Mouse (Mus musculus) embryonic facial prominence, embryonic 14.5 days (tissue): Measurements from ENCODE around the gene Cdhr3. TPM values are rescaled to one million over a fixed set of nuclear protein-coding genes. Genes with fewer than 3 reads are reported as not detected.

Source experiments
- ATAC-seq: fragments of 200-750 bp; cut with Nextera tagmentation; 2 replicates; pipeline ENCODE4 v1.8.0; 2017; ENCODE audit warnings: low read depth, moderate number of reproducible peaks, moderate TSS enrichment
- DNase-seq: peaks from one replicate; pipeline ENCODE4 v3.0.0-alpha.2; 2015; ENCODE audit warnings: low spot score
- H3K27ac ChIP-seq: fragments of 300-500 bp; sonication (generic); replicated peaks from 2 replicates; pipeline ENCODE4 v1.5.1; 2014; ENCODE audit warnings: low read depth, mild to moderate bottlenecking, low read length, moderate library complexity
- H3K27me3 ChIP-seq: fragments of 300-500 bp; sonication (generic); replicated peaks from 2 replicates; pipeline ENCODE4 v1.6.1; 2014; ENCODE audit warnings: low read length; ENCODE audit not compliant: control insufficient read depth, insufficient read depth
- H3K36me3 ChIP-seq: fragments of 300-500 bp; sonication (generic); 2 replicates; pipeline ENCODE4 v1.6.1; 2014; ENCODE audit warnings: low read length, mixed read lengths; ENCODE audit not compliant: control insufficient read depth, insufficient read depth
- H3K4me1 ChIP-seq: fragments of 300-500 bp; sonication (generic); 2 replicates; pipeline ENCODE4 v1.6.1; 2014; ENCODE audit warnings: antibody characterized with exemption, low read length; ENCODE audit not compliant: control insufficient read depth, insufficient read depth
- H3K4me2 ChIP-seq: fragments of 300-500 bp; sonication (generic); 2 replicates; pipeline ENCODE4 v1.6.1; 2014; ENCODE audit warnings: low read depth, mild to moderate bottlenecking, low read length, moderate library complexity, mixed read lengths
- H3K4me3 ChIP-seq: fragments of 300-500 bp; sonication (generic); 2 replicates; pipeline ENCODE4 v1.5.1; 2014; ENCODE audit warnings: low read depth, mild to moderate bottlenecking, low read length
- H3K9ac ChIP-seq: fragments of 300-500 bp; sonication (generic); 2 replicates; pipeline ENCODE4 v1.6.1; 2014; ENCODE audit warnings: low read depth, mild to moderate bottlenecking, low read length, moderate library complexity, mixed read lengths
- H3K9me3 ChIP-seq: fragments of 300-500 bp; sonication (generic); 2 replicates; pipeline ENCODE4 v1.6.1; 2016; ENCODE audit warnings: low read length; ENCODE audit not compliant: control insufficient read depth
- WGBS: fragments of 180-500 bp; shearing (Covaris S2); extraction: QIAGEN DNeasy Blood & Tissue Kit; methylation state at CpG from one replicate; pipeline ENCODE4 v1.1.7; 2014; 5-methylcytosine and 5-hydroxymethylcytosine counted together
- polyA plus RNA-seq: library from polyadenylated mRNA; unstranded; fragments of >200 nt; fragmentation: Nextera tagmentation; extraction: Ambion mirVana; gene quantifications from 2 replicates; pipeline ENCODE4 v1.2.1, GENCODE M21; 2014

Cdhr3 gene
- polyA plus RNA-seq, 1 experiment from 2014 or later = 1.6 TPM

DNA sequence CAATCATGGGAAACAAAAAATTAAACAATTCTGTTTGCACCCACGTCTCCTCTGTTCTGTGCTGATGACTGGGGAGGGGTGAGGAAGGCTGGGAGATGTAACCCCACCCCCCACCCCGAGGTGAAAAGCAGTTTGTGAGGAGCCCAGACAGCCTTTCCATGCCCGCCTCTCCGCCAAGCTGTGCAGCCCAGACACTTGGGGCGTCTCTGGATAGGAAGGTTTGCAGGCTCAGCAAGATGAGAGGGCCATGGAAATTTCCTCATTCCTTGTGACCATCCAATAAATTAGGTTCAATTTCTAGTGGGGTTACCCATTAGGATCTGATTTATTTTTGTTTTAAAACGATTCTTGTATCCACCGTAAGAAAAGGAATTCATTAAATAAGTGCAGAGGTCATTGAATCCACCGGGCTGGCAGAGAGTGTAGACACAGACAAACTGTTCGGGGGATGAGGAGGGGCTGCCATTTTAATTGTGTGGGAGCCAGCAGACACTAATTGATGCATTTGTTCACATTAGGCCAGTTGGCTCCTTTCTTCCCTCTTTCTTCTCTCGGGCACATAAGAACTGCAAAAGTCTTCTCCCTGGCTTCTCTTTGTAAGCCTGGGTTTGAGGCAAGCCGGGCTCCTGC, 57.5 kb downstream of the Cdhr3 start:
- ATAC-seq (peak; percentile 9; the same call in 1 of the 2 replicates), DNase-seq (no peak)
- no peaks in the 10 kb centered on the region for H3K36me3 ChIP-seq
- no peak overlapping the region; the same call in 1 of the 2 replicates for H3K27ac ChIP-seq
- WGBS = 28% methylated on average over 11 of the region's 11 CpGs
- H3K27me3 ChIP-seq = 0 out of 2 replicates have a peak, but pooled peaks cover under 1% of the 10 kb centered on the region
- H3K9ac ChIP-seq = no peak overlapping the region
- H3K4me3 ChIP-seq = no peak overlapping the region
- H3K4me1 ChIP-seq = peaks cover 11% of the 10 kb centered on the region
- H3K9me3 ChIP-seq = no peaks in the 10 kb centered on the region
- H3K4me2 ChIP-seq = peak overlapping the region; percentile 36

DNA sequence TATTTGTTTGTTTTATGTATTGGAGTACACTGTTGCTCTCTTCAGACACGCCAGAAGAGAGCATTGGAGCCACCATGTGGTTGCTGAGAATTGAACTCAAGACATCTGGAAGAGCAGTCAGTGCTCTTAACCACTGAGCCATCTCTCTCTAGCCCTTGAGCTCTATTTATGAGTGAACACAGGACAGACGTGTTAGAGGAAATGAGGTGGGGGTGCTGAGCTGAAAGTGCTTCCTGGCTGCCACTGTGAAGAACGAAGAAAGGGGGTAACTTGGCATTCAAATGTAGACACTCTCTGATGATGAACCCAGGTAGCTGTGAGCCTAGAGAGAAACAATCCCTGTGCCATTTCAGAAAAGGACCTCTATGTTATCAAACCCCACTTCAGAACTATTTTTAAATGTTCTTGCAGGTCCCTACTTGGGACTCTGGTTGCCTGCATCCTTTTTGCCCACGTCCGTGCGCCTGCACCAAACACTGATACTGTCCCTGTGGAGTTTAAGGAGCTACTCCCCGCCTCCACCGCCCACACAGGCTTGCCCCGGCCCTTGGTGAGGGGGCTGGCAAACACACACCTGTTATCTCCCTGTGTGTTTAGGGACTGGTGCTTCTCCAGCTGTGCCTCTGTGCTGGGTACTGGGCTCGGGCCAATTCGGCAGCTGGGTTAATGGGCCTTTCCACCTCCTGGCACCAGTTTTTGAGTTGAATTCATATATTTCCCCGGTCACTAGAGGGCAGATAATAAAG, 58.2 kb downstream of the Cdhr3 start:
- Histone ChIP-seq H3K4me1 (peaks cover 15% of the 10 kb centered on the region), H3K9ac (no peak overlapping the region), H3K4me3 (no peak overlapping the region), H3K27me3 (0 out of 2 replicates have a peak, but pooled peaks cover 4% of the 10 kb centered on the region), H3K4me2 (no peak overlapping the region), H3K36me3 (no peaks in the 10 kb centered on the region), H3K9me3 (no peaks in the 10 kb centered on the region), H3K27ac (no peak overlapping the region)
- WGBS = 57% methylated on average over 12 of the region's 12 CpGs
- DNase-seq (peak; percentile 63), ATAC-seq (peak; percentile 42; the same call in 1 of the 2 replicates)

DNA sequence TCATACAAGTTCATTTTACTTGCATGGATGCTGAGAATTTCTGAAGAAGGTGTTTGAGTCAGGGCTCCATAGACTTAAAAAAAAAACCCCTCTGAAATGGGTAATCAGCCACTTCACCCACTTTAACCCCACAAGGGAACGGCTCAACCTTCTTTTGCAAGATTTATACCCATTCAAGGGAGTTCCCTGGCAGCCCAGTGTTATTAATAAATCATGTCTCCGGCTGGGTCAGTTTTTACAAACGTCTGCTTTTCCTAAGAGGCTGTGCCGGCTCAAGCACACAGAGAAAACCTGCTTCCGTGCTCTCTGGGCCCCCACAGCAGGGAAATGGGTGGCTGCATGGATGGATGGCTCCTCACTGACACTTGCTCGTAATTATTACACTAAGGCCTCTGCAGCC, 59.5 kb downstream of the Cdhr3 start:
- no peak for ATAC-seq
- Histone ChIP-seq H3K36me3 (no peaks in the 10 kb centered on the region), H3K27me3 (0 out of 2 replicates have a peak, but pooled peaks cover 4% of the 10 kb centered on the region), H3K9ac (no peak overlapping the region), H3K4me1 (peaks cover 20% of the 10 kb centered on the region), H3K27ac (no peak overlapping the region), H3K4me2 (no peak overlapping the region), H3K4me3 (no peak overlapping the region), H3K9me3 (no peaks in the 10 kb centered on the region)
- WGBS = 61% methylated on average over 6 of the region's 6 CpGs
- no peak for DNase-seq

DNA sequence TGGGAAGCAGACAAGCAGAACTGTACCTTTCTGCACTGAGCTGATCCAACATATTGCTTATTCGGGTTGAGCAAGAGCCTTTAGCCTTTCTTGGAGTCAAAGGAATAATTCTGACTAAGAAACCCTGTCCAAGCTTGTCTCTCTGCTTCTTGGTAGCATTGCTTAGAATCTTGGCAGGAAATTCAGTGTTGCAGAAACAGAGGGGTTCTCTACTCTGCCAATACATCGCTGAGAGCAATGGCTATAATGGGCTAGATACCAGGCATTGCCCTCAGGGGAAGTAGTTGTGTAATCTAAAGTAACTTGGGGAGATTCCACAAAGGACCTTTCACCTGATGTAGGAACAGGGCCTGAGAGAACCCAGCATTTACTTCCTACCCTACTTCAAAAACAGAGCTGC, 62.1 kb downstream of the Cdhr3 start:
- no peak for ATAC-seq
- Histone ChIP-seq H3K36me3 (no peaks in the 10 kb centered on the region), H3K4me3 (no peak overlapping the region), H3K9me3 (no peaks in the 10 kb centered on the region), H3K4me2 (no peak overlapping the region), H3K4me1 (peaks cover 28% of the 10 kb centered on the region), H3K9ac (no peak overlapping the region), H3K27ac (no peak overlapping the region; the same call in 1 of the 2 replicates), H3K27me3 (0 out of 2 replicates have a peak, but pooled peaks cover 4% of the 10 kb centered on the region)
- WGBS = 63% methylated on average over 2 of the region's 2 CpGs
- no peak for DNase-seq

DNA sequence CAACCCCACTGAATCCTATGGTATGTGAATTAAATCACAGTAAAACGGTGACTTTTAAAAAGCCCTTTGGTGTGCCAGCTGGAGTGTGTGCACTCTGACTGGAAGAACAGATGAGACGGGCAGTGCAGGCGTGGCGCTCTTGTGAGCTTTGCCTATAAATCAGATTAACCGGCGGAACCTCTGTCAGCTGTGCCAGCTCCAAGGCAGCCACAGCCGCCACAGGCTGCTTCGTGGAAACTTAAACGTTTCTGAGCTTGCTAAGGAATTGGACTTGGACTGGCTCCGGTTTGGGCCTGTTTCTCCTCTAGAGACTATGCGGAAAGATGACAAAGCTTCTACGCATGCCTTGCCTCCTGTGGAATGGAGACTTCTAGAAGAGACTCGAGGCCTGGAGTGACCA, 62.6 kb downstream of the Cdhr3 start:
- Histone ChIP-seq H3K4me1 (peaks cover 22% of the 10 kb centered on the region), H3K36me3 (no peaks in the 10 kb centered on the region), H3K9me3 (no peaks in the 10 kb centered on the region), H3K9ac (no peak overlapping the region), H3K4me3 (no peak overlapping the region), H3K27me3 (0 out of 2 replicates have a peak, but pooled peaks cover 4% of the 10 kb centered on the region), H3K4me2 (no peak overlapping the region), H3K27ac (no peak overlapping the region; the same call in 1 of the 2 replicates)
- WGBS = 64% methylated on average over 13 of the region's 13 CpGs
- peak; percentile 85 for DNase-seq
- ATAC-seq = peak; percentile 54; the same call in 1 of the 2 replicates

DNA sequence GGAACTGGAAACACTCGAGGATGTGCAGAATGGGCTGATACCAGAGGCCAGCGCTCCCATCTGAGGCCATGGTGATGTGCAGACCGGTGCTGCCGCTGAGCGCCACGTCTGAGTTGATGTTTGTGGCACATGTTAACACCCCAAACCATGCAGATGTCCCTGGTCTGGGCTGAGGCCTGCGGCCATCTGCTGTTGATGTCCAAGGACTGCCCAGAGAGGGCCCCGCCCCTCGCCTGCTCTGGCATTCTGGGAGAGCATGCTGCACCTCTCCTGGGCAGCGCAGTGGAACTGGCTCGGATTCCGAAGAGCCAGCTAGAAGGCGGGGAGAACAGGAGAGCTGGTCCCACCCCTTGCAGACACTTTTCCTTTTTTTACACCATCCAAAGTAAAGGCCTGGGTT, 64.0 kb downstream of the Cdhr3 start:
- no peak for DNase-seq
- 61% methylated on average over 13 of the region's 13 CpGs for WGBS
- Histone ChIP-seq H3K27me3 (0 out of 2 replicates have a peak, but pooled peaks cover 4% of the 10 kb centered on the region), H3K27ac (no peak overlapping the region), H3K9me3 (no peaks in the 10 kb centered on the region), H3K4me2 (no peak overlapping the region), H3K4me3 (no peak overlapping the region), H3K9ac (no peak overlapping the region), H3K4me1 (peaks cover 18% of the 10 kb centered on the region), H3K36me3 (no peaks in the 10 kb centered on the region)
- ATAC-seq = no peak

DNA sequence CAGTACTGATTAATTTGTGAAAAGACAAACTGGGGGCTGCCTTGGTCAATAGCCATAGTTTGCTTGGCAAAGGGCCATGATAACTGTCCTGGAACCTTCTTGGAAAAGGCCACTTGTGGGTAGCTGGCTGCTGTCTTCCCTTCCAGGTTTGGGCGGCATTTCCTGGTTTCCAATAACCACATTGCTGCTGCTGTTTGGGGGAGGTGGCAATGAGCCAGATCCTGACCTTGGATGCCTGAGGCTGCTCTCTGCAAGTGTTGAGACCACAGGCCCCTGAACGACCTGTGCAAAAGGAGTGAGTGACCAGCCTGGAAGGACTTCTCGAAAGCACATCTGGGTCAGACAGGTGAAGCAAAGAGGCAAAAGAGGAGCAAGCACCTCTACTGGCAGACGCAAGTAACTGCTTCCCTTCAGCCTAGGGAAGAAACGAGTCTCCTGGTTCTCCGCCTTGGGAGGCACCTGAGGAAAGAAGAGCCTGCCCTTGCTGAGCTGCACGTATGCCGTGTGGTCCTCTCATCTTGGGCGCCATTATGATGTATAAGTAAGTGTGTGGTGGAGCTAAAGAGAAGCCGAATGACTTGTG, 64.5 kb downstream of the Cdhr3 start:
- WGBS = 40% methylated on average over 10 of the region's 10 CpGs
- H3K9ac ChIP-seq = no peak overlapping the region
- H3K4me2 ChIP-seq = no peak overlapping the region
- H3K27ac ChIP-seq = no peak overlapping the region
- no peaks in the 10 kb centered on the region for H3K36me3 ChIP-seq
- no peaks in the 10 kb centered on the region for H3K9me3 ChIP-seq
- 0 out of 2 replicates have a peak, but pooled peaks cover 4% of the 10 kb centered on the region for H3K27me3 ChIP-seq
- DNase-seq (no peak), ATAC-seq (no peak)
- peaks cover 18% of the 10 kb centered on the region for H3K4me1 ChIP-seq
- H3K4me3 ChIP-seq = no peak overlapping the region

DNA sequence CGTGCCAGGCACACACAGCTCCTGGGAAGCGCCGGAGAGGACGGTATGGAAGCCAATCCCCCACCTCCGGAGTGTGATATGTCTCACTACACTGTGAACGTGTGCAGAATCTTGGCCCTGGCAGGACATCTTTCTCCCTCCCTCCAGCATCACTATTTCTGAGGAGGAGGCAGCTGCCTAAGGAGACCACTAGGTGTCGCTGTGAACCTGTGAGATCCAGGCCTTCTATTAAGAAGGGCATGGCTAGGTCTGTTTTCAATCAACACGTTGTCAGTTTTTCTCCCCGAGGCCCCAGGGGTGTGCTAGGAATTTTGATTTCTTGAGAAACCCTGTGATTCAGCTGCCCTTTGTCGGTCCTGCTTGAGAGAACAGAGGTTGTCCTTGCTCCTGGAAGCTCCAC, 65.6 kb downstream of the Cdhr3 start:
- Histone ChIP-seq H3K4me3 (no peak overlapping the region), H3K4me1 (peaks cover 18% of the 10 kb centered on the region), H3K27me3 (0 out of 2 replicates have a peak, but pooled peaks cover 4% of the 10 kb centered on the region), H3K9ac (no peak overlapping the region), H3K36me3 (no peaks in the 10 kb centered on the region), H3K27ac (no peak overlapping the region), H3K4me2 (peak overlapping the region; percentile 40), H3K9me3 (no peaks in the 10 kb centered on the region)
- DNase-seq (peak; percentile 95), ATAC-seq (peak; percentile 64)
- 4% methylated on average over 10 of the region's 10 CpGs for WGBS
